Mouse (Mus musculus) heart, postnatal 36 days (tissue): ENCODE measurements at regions not wholly inside any gene's neighbourhood (a gene's known extent, or its start where the extent isn't known, plus 50 kb on each side); places are given as distances from the start of the nearest gene placed in this dataset.
"Not testable (repeated sequence)": the region's sequence is repeated elsewhere in the genome, so short reads cannot be mapped to it uniquely, and the experiment has no call there.

Experiments used
- DNase-seq, 2 experiments: peaks; one replicate each; pipeline ENCODE4 v3.0.0; 2021 to 2022
- intact Hi-C: fragments of 180-260 bp; cut with DNase I; formaldehyde crosslinking; loops from one replicate; pipeline ENCODE4 v1.15.1; 2025

DNA sequence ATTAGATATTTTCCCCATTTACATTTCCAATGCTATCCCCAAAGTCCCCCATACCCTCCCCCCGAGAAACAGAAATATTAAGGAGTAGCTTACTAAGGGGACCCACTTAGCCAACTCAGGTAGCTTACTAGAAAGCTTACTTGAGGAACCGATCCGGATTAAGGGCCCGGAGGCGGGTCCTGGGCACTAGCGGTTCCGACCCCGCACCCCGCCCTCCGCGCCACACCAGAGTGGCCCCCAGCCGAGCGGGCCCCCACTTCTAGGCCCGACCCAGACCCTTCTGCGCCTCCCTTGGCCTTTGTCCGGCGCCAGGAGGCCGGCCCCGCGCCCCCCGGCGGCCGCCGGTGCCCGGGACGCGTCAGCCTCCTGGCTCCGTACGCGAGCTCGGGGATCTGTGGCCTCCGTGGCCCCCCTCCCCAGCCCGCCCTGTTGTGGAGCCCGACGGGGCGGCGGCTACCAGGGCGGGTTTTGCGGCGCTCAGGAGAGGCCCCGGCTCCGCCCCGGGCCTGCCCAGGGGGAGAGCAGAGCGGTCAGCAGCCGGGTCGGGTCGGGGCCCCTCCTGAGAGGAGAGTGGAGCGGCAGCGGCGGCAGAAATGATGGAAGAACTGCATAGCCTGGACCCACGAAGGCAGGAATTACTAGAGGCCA lies 106.5 kb downstream of the Zfp600 start:
- intact Hi-C loops: not testable (repeated sequence)
- DNase-seq: peak; percentile 3 to 5

DNA sequence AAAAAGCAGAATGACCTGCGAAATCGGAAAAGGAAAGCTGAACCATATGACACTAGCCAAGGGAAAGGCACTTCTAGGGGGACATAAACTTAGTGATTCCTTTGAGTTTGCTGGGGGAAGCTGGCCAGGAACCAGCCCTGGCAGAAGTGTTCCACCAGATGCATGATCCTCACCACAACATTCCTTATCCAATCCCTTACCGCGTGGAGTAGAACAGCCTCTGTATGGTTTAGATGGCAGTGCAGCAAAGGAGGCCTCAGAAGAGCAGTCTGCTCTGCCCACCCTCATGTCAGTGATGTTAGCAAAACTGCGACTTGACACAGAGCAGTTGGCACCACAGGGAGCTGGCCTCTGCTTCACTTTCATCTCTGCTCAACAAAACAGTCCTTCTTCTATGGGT lies 107.2 kb downstream of the Zfp600 start:
- DNase-seq, intact Hi-C loops: not testable (repeated sequence)

DNA sequence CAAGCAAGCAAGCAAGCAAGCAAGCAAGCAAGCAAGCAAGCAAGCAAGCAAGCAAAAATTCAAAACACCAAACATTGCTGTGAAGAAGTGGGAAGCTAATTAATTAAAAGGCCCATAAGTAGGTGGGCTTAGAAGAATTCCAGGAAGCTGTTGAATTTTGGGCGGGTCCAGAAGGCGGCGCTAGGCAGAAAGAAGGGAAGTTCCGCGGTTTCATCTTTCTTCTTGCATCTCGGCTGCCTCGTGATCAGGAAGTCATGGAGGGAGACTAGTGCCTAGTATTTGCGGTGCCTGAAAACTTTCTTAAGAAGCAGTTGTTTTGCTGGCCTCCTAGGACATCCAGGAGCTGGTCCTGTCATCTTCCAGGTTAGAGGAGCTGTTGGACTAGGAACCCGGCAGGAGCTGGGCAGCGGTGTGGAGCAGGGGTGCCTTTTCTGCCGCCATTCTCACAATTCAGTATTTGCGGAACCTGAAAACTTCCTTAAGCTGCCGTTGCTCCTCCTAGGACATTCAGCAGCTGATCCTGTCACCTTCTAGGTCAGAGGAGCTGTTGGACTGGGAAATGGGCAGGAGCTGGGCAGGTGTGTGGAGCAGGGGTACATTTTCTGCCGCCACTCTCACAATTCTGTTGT lies 113.6 kb downstream of the Zfp600 start:
- intact Hi-C loops, DNase-seq: not testable (repeated sequence)
